Mouse (Mus musculus) midbrain, embryonic 11.5 days (tissue): ENCODE results near the gene Kif19a. TPM values are rescaled to one million over a fixed set of nuclear protein-coding genes. Genes with fewer than 3 reads are reported as not detected.

Source experiments
- ATAC-seq: fragments of 200-750 bp; cut with Nextera tagmentation; 2 replicates; pipeline ENCODE4 v1.8.0; 2017; ENCODE audit warnings: moderate TSS enrichment, moderate library complexity; ENCODE audit not compliant: low FRiP score
- DNase-seq: peaks from one replicate; pipeline ENCODE4 v3.0.0; 2015; ENCODE audit warnings: low spot score; ENCODE audit errors: missing footprints
- H3K27ac ChIP-seq: fragments of 300-500 bp; sonication (generic); 2 replicates; pipeline ENCODE4 v1.5.1; 2014; ENCODE audit warnings: low read depth, low read length
- H3K27me3 ChIP-seq: fragments of 300-500 bp; sonication (generic); 2 replicates; pipeline ENCODE4 v1.6.1; 2014; ENCODE audit warnings: mild to moderate bottlenecking, low read length, moderate library complexity, mixed read lengths; ENCODE audit not compliant: control insufficient read depth, insufficient read depth
- H3K36me3 ChIP-seq: fragments of 300-500 bp; sonication (generic); 2 replicates; pipeline ENCODE4 v1.6.1; 2014; ENCODE audit warnings: mild to moderate bottlenecking, low read length, moderate library complexity, mixed read lengths; ENCODE audit not compliant: control insufficient read depth, insufficient read depth
- H3K4me1 ChIP-seq: fragments of 300-500 bp; sonication (generic); 2 replicates; pipeline ENCODE4 v1.6.1; 2014; ENCODE audit warnings: low read length; ENCODE audit not compliant: control insufficient read depth, insufficient read depth
- H3K4me2 ChIP-seq: fragments of 300-500 bp; sonication (generic); 2 replicates; pipeline ENCODE4 v1.6.1; 2014; ENCODE audit warnings: mild to moderate bottlenecking, moderate library complexity
- H3K4me3 ChIP-seq: fragments of 300-500 bp; sonication (generic); 2 replicates; pipeline ENCODE4 v1.5.1; 2014; ENCODE audit warnings: low read depth, low read length
- H3K9ac ChIP-seq: fragments of 300-500 bp; sonication (generic); 2 replicates; pipeline ENCODE4 v1.6.1; 2014; ENCODE audit warnings: low read length
- H3K9me3 ChIP-seq: fragments of 300-500 bp; sonication (generic); 2 replicates; pipeline ENCODE4 v1.6.1; 2016; ENCODE audit warnings: low read length; ENCODE audit not compliant: control insufficient read depth
- WGBS: fragments of 180-500 bp; shearing (Covaris S2); extraction: QIAGEN DNeasy Blood & Tissue Kit; methylation state at CpG from one replicate; pipeline ENCODE4 v1.1.7; 2014; 5-methylcytosine and 5-hydroxymethylcytosine counted together
- polyA plus RNA-seq: library from polyadenylated mRNA; unstranded; fragments of >200 nt; fragmentation: Nextera tagmentation; extraction: Ambion mirVana; gene quantifications from 2 replicates; pipeline ENCODE4 v1.2.1, GENCODE M21; 2014

Kif19a gene
- polyA plus RNA-seq: 0.61 and 0.94 TPM in 2 replicates

DNA sequence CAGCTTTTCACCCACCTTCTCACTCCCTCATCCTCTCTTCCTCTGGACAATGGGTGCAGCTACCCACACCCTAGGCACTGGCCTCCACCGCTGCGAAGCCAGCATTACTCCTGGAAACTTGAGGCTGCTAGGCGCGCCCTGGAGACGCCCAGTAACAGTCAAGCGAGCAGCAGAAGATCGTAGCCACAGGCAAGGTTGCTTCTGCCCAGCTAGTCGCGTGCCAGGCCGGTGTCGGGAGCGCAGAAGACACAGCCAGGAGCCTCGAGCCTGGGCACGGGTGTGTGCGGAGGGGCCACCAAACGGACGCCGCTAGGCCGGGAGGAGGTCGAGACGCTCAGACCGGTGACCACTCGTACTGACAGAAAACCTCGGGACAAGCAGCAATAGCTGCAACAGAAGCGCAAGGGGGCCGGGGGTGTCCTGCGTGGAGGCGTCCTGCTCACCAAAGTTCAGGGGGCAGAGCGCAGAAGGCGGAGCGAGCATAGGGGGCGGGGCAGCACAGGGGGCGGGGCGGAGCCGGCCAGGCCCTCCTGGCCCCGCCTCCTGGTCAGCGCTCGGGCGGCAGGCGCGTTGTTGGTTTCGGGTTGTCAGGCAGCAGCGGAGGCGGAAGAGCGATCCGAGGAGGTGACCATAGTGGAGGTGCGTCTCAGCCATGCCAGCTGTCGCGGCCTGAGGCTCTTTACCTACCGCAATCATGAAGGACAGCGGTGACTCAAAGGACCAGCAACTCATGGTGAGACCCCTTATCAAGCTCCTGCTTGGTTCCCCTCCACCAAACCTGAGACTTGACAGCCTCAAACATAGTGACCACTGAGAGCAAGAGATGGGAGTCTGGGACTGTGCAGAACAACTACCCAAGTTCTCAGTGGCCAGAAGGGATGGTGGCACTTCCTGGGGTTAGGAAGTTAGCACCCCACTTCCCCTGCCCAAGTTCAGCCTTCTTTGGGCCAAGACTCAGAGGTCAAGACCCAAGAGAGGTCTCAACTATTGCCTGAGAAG is at the start of gene Kif19a:
Gene Kif19a (plus strand): TSS at position 569 of the 999 bp plus-strand sequence.
- H3K4me1 ChIP-seq: no peaks in the 10 kb centered on the region; the same call in 1 of the 2 replicates
- no peaks in the 10 kb centered on the region for H3K9me3 ChIP-seq
- DNase-seq: peak; percentile 97
- peak within 1 kb of the TSS; percentile 35 for H3K4me3 ChIP-seq
- peak; percentile 87 for ATAC-seq
- no peaks in the 10 kb centered on the region for H3K36me3 ChIP-seq
- no peak within 1 kb of the TSS for H3K27ac ChIP-seq
- peak within 1 kb of the TSS; percentile 77 for H3K4me2 ChIP-seq
- WGBS: 3% methylated on average over 51 of the region's 51 CpGs
- peak within 1 kb of the TSS; percentile 6 for H3K9ac ChIP-seq
- H3K27me3 ChIP-seq: peaks cover 12% of the 10 kb centered on the region

DNA sequence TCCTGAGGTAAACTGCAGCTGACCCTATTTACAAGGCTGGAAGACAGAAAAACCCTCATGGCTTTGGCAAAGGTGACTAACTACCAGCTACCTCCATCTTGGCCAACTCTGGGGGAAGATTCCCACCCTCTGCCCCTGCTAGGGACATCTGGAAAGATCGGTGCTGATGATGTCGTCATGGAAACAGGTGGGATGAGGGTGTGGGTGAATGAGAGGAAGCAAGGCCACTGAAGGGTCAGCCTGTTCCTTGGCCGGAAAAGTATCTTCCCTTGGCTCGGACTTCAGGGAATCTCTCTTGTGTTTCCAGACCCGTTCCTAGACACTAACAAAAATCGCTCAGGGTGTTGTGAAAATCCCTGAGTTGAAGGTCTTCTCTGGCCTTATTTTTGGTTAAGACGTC is 49.7 kb upstream of the Kif19a start:
- H3K36me3 ChIP-seq: no peaks in the 10 kb centered on the region
- whole genome bisulfite sequencing: 79% methylated on average over 7 of the region's 7 CpGs
- H3K4me1 ChIP-seq: no peaks in the 10 kb centered on the region
- H3K27me3 ChIP-seq: no peaks in the 10 kb centered on the region
- no peak overlapping the region for H3K9ac ChIP-seq
- ATAC-seq (no peak), DNase-seq (no peak)
- H3K27ac ChIP-seq: no peak overlapping the region
- H3K4me3 ChIP-seq: no peak overlapping the region
- H3K4me2 ChIP-seq: no peak overlapping the region
- H3K9me3 ChIP-seq: no peaks in the 10 kb centered on the region

DNA sequence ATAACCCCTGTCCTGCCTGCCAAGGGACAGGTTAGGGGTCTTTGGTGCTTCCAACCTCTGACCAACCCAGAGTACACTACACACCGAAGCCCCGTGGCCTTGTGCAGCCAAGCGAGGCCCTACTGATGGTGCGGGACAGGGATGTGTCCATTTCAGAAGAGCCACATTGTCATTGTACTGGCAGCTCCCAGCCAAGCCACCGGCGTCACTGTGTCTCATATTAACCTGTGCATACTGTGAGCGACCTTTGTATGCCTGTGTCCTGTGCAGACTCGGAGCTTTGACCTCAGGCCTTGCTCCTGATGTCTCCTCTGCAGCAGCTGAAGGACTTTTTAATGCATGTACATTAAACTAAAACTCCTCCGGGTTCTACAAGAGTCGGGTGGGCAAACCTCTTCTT is 44.7 kb upstream of the Kif19a start:
- Histone ChIP-seq H3K36me3 (no peaks in the 10 kb centered on the region), H3K9me3 (no peaks in the 10 kb centered on the region), H3K9ac (no peak overlapping the region), H3K4me1 (no peaks in the 10 kb centered on the region), H3K4me3 (no peak overlapping the region), H3K4me2 (no peak overlapping the region), H3K27ac (no peak overlapping the region), H3K27me3 (no peaks in the 10 kb centered on the region)
- 92% methylated on average over 10 of the region's 10 CpGs for WGBS
- DNase-seq: no peak
- no peak for ATAC-seq

DNA sequence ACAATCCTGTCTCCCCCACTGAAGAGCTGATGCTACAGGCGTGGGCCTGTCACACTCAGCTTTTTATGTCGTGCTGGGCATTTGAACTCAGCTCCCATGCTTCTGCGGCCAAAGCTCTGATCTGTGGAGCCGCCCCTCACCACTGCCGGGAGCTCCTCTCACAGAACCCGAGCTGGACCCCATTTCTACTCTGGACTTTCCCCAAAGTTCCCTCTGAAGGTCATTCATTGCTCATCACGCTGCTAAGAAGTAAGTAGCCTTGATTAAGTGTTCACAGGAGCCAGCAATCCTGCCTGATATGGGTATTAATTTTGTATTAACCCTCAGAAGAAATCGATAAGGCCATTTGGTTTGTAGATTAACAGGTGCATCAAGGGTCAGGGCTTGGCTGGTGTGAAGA is 42.8 kb upstream of the Kif19a start:
- H3K27me3 ChIP-seq: no peaks in the 10 kb centered on the region
- H3K4me3 ChIP-seq: no peak overlapping the region
- H3K27ac ChIP-seq: no peak overlapping the region
- no peak for ATAC-seq
- H3K4me1 ChIP-seq: peaks cover under 1% of the 10 kb centered on the region
- no peak overlapping the region for H3K4me2 ChIP-seq
- no peaks in the 10 kb centered on the region for H3K9me3 ChIP-seq
- no peaks in the 10 kb centered on the region for H3K36me3 ChIP-seq
- no peak for DNase-seq
- WGBS: 85% methylated on average over 8 of the region's 8 CpGs
- H3K9ac ChIP-seq: no peak overlapping the region

DNA sequence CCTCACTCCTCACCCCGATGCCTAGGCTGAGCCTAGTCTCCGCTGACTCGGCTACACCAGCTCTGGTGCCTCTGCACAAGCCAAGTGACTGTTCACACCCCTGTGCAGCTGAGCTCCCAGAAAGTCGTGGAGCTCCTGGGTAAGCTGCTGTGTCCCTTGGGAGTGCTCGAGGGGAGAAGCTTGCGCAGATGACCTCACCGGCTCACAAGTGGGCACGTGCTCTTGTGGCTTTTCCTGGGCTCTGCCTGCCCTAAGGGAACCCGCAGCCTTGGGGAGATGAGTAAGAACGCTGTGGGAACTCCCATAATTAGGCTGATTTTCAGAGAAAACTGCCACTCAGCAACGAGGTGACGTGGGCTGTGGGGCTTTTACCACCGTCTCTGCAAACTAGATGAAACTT is 42.2 kb upstream of the Kif19a start:
- Histone ChIP-seq H3K9me3 (no peaks in the 10 kb centered on the region), H3K27ac (no peak overlapping the region), H3K9ac (no peak overlapping the region), H3K4me1 (peaks cover 5% of the 10 kb centered on the region), H3K4me3 (no peak overlapping the region), H3K4me2 (no peak overlapping the region), H3K27me3 (no peaks in the 10 kb centered on the region; the same call in 1 of the 2 replicates), H3K36me3 (no peaks in the 10 kb centered on the region)
- 76% methylated on average over 13 of the region's 13 CpGs for WGBS
- DNase-seq (no peak), ATAC-seq (no peak)

DNA sequence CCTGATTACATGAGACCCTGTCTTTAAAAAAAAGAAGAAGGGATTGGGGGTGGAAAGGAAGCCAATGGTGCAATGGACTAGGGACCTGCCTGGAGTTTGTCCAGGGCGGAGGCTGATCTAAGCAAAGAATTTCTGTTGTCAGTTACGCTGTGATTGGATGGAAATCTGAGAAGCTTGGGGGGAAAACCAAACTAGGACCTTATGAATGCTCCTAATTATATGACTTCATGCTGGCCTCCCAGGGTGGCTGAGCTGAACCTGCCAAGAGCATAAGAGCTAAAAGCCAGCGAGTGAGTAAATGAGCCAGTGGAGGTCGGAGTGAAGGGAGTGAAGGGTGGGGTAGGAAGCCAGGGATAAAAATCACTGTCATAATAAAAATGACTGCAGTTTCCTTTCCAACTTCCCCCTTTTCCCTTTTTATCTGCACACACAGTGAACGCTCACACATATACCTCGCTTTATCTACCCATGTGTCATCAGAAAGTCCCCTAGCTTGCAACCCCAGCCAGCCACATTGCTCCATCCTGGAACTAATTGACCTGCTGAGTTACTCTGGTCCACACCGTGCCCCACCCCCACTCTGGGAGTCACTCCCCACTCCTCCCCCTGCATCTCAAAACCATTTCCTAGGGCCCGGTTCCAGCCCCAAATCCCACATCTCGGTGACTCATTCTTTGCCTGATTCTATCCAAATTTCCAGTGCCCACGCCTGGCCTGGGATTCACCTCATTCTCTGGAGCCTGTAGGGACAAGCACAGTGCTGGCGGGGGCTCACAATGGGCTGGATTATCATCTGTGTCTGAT is 40.2 kb upstream of the Kif19a start:
- no peak for DNase-seq
- ATAC-seq: no peak
- no peak overlapping the region for H3K9ac ChIP-seq
- H3K27me3 ChIP-seq: peaks cover 3% of the 10 kb centered on the region; the same call in 1 of the 2 replicates
- no peak overlapping the region for H3K4me3 ChIP-seq
- WGBS: 81% methylated on average over 11 of the region's 11 CpGs
- no peaks in the 10 kb centered on the region for H3K36me3 ChIP-seq
- H3K9me3 ChIP-seq: no peaks in the 10 kb centered on the region
- no peak overlapping the region for H3K4me2 ChIP-seq
- H3K4me1 ChIP-seq: peaks cover 10% of the 10 kb centered on the region
- H3K27ac ChIP-seq: no peak overlapping the region

DNA sequence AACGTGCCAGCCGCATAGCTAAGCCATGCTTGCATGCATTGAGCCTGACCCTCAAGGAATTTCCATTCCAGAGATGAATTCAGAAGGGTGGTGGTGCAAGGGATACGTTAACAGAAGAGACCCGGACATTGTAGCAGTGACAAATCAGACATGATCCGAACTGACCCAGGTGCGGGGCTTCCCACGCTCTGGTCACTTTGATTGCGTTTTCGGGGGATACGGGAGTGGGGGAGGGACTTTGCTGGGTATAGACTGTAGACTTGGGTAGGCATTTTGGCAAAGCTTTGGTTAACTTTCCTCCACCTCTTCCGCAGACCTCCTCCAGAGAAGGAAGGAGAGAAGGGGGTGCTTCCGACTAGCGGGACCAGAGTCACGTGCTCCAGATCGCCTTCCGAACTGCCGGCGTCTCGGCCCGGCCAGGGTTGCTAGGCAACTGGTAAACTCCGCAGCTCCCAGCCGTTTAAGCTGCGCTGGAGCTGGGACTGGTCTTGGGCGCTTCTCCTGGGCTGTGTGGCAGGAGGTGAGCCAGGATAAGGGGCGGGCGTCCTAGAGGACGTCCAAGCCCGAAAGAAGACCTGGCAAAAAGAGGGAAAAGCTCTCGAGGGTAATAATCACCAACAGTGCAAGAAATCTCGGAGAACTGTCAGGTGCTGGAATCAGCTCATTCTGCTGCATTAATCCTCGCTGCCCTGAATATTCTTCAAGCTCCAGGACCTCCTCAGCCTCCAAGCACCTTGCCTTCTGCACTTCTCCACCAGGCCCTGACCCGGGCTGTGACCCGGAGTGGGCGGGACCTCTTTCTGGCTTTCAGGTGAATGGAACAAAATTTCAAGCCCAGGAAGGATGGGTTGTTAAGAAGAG is 38.0 kb upstream of the Kif19a start, which contains the start of gene Dnaic2:
Gene Dnaic2 (plus strand): TSS at position 444 of the 861 bp plus-strand sequence.
- H3K9ac ChIP-seq: peak within 1 kb of the TSS; percentile 24; the same call in 1 of the 2 replicates

DNA sequence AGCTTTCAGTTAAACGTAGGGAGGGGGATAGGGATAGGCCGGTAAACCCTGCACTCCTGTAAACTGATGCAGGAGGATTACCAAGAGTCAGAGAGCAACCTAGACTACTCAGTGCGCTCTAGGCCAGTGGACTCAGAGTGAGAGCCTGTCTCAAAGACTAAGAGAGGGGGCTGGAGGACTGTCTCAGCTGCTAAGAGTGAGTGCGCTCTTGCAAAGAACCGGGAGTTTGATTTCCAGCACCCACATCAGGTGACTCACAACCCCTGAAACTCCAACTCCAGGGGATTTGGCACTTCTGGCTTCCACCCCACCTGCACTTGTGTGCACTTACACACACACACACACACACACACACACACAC is 37.4 kb upstream of the Kif19a start:
- Histone ChIP-seq H3K9me3 (no peaks in the 10 kb centered on the region), H3K27me3 (peaks cover 3% of the 10 kb centered on the region; the same call in 1 of the 2 replicates), H3K9ac (no peak overlapping the region), H3K4me2 (peak overlapping the region; percentile 51), H3K4me1 (peaks cover 10% of the 10 kb centered on the region), H3K36me3 (no peaks in the 10 kb centered on the region), H3K4me3 (no peak overlapping the region), H3K27ac (no peak overlapping the region)
- 32% methylated on average over 5 of the region's 5 CpGs for WGBS
- peak; percentile 47; the same call in 1 of the 2 replicates for ATAC-seq
- DNase-seq: no peak

More for the DNA sequence above, 38.0 kb upstream of the Kif19a start, which contains the start of gene Dnaic2:
- no peaks in the 10 kb centered on the region for H3K36me3 ChIP-seq
- 13% methylated on average over 34 of the region's 34 CpGs for WGBS
- H3K9me3 ChIP-seq: no peaks in the 10 kb centered on the region
- peak; percentile 95 for DNase-seq
- peaks cover 3% of the 10 kb centered on the region; the same call in 1 of the 2 replicates for H3K27me3 ChIP-seq
- H3K27ac ChIP-seq: no peak within 1 kb of the TSS
- peak within 1 kb of the TSS; percentile 26 for H3K4me3 ChIP-seq
- peaks cover 10% of the 10 kb centered on the region for H3K4me1 ChIP-seq
- peak within 1 kb of the TSS; percentile 51 for H3K4me2 ChIP-seq
- peak; percentile 90 for ATAC-seq
